19 mouse cellular contexts compared by ENCODE assay signal in genomic region chr17:25227991-25228390, GRCm38 (mm10). TPM values are rescaled to one million over a fixed set of nuclear protein-coding genes. Genes with fewer than 3 reads are reported as not detected.
DNase-seq lines count a peak whose midpoint lies in the region; ATAC-seq and TF ChIP-seq lines count a peak whose summit lies in the region.
"Had no signal": no experiment of that assay in that cellular context is flagged by ENCODE, and none has a peak within 500 bp of the region (broad histone marks: within the 10 kb centered on the region; RNA-seq: fewer than 3 reads in every experiment).

No protein-coding gene starts in this region.

- ATAC-seq in kidney, embryonic 16.5 days (ENCODE audit: low FRiP score, low TSS enrichment) = no peak
- ATAC-seq in liver, embryonic 13.5 days (ENCODE audit: low read depth) = no peak
- ATAC-seq in liver, embryonic 11.5 days (replicated peaks; ENCODE audit: low FRiP score) = no peak
- ATAC-seq in liver, embryonic 16.5 days (ENCODE audit: low read depth) = no peak
- ATAC-seq: activated CD4-positive, CD25-positive, alpha-beta regulatory T cell, adult 4 months; forebrain, embryonic 13.5 days; forebrain, postnatal 0 days; Patski had no signal

- H3K4me2 ChIP-seq in kidney, embryonic 16.5 days (replicated peaks; ENCODE audit: low read depth, low read length) = no peak overlapping the region
- peak overlapping the region; percentile 93 for H3K4me2 ChIP-seq in liver, embryonic 13.5 days
- H3K4me2 ChIP-seq in liver, embryonic 11.5 days = no peak overlapping the region
- no peak overlapping the region for H3K4me2 ChIP-seq in liver, embryonic 16.5 days (ENCODE audit: low read depth, low read length)
- H3K4me2 ChIP-seq: forebrain, embryonic 13.5 days; heart, embryonic 12.5 days had no signal

- 60% methylated on average over 5 of the region's 5 CpGs for WGBS in kidney, adult 2 months
- 88% methylated on average over 5 of the region's 5 CpGs for WGBS in kidney, embryonic 16.5 days
- WGBS in liver, embryonic 13.5 days (ENCODE audit: insufficient replicate concordance) = 85% methylated on average over 5 of the region's 5 CpGs
- 80% methylated on average over 5 of the region's 5 CpGs for WGBS in liver, embryonic 11.5 days
- 75% methylated on average over 5 of the region's 5 CpGs for WGBS in liver, embryonic 16.5 days (ENCODE audit: insufficient replicate concordance)

- H3K9me3 ChIP-seq in kidney, embryonic 16.5 days (ENCODE audit: low read length) = no peaks in the 10 kb centered on the region
- H3K9me3 ChIP-seq in liver, embryonic 13.5 days (replicated peaks) = no peaks in the 10 kb centered on the region
- no peaks in the 10 kb centered on the region for H3K9me3 ChIP-seq in liver, embryonic 11.5 days (ENCODE audit: control insufficient read depth, low read length)
- H3K9me3 ChIP-seq in liver, embryonic 16.5 days (replicated peaks; ENCODE audit: control insufficient read depth, low read length) = no peaks in the 10 kb centered on the region
- H3K9me3 ChIP-seq: embryonic facial prominence, embryonic 10.5 days; forebrain, embryonic 13.5 days; heart, embryonic 12.5 days; hindbrain, embryonic 10.5 days had no signal

- no peak for TF ChIP-seq CTCF in kidney, adult 2 months (conservative IDR thresholded peaks at IDR 0.05; ENCODE audit: insufficient read depth, insufficient read length, low read depth, low read length)

- H3K27ac ChIP-seq in kidney, adult 2 months (ENCODE audit: insufficient read depth, low read depth, low read length) = peak overlapping the region; percentile 49
- H3K27ac ChIP-seq in kidney, embryonic 16.5 days (ENCODE audit: low read length) = no peak overlapping the region
- 0 out of 2 replicates have a peak overlapping the region, but pooled peaks have one; percentile 27 for H3K27ac ChIP-seq in liver, embryonic 13.5 days
- H3K27ac ChIP-seq in liver, embryonic 11.5 days (ENCODE audit: low read depth, low read length) = no peak overlapping the region
- 0 out of 2 replicates have a peak overlapping the region, but pooled peaks have one; percentile 9 for H3K27ac ChIP-seq in liver, embryonic 16.5 days (ENCODE audit: low read length)
- H3K27ac ChIP-seq: embryonic facial prominence, embryonic 10.5 days; forebrain, embryonic 13.5 days; hindbrain, embryonic 10.5 days had no signal

- peak overlapping the region; percentile 56 for H3K4me3 ChIP-seq in kidney, adult 2 months (ENCODE audit: insufficient read depth, low read depth, low read length)
- no peak overlapping the region for H3K4me3 ChIP-seq in kidney, embryonic 16.5 days (ENCODE audit: low read length)
- H3K4me3 ChIP-seq in liver, embryonic 13.5 days (replicated peaks) = no peak overlapping the region
- no peak overlapping the region for H3K4me3 ChIP-seq in liver, embryonic 11.5 days (ENCODE audit: low read depth, low read length)
- no peak overlapping the region for H3K4me3 ChIP-seq in liver, embryonic 16.5 days (ENCODE audit: low read depth, low read length)
- H3K4me3 ChIP-seq: embryonic facial prominence, embryonic 10.5 days; forebrain, embryonic 13.5 days; heart, embryonic 12.5 days; hindbrain, embryonic 10.5 days had no signal

- no peaks in the 10 kb centered on the region for H3K36me3 ChIP-seq in kidney, adult 2 months (ENCODE audit: control insufficient read depth, insufficient read depth, low read length)
- peaks cover 26% of the 10 kb centered on the region for H3K36me3 ChIP-seq in kidney, embryonic 16.5 days (ENCODE audit: insufficient read depth, low read length)
- peaks cover 57% of the 10 kb centered on the region for H3K36me3 ChIP-seq in liver, embryonic 13.5 days
- peaks cover 22% of the 10 kb centered on the region; the same call in 1 of the 2 replicates for H3K36me3 ChIP-seq in liver, embryonic 11.5 days (ENCODE audit: control insufficient read depth, insufficient read depth, low read length)
- H3K36me3 ChIP-seq in liver, embryonic 16.5 days (ENCODE audit: control insufficient read depth, insufficient read depth) = peaks cover 21% of the 10 kb centered on the region

- peak; percentile 68 for TF ChIP-seq POLR2A in kidney, adult 2 months (IDR thresholded peaks at IDR 0.05; ENCODE audit: low read depth, low read length)

- H3K27me3 ChIP-seq in kidney, adult 2 months (replicated peaks; ENCODE audit: control insufficient read depth, insufficient read depth, low read length) = no peaks in the 10 kb centered on the region
- H3K27me3 ChIP-seq in kidney, embryonic 16.5 days (ENCODE audit: insufficient read depth, low read length) = no peaks in the 10 kb centered on the region
- no peaks in the 10 kb centered on the region for H3K27me3 ChIP-seq in liver, embryonic 13.5 days
- H3K27me3 ChIP-seq in liver, embryonic 11.5 days (replicated peaks; ENCODE audit: control insufficient read depth, insufficient read depth, low read length) = no peaks in the 10 kb centered on the region
- no peaks in the 10 kb centered on the region for H3K27me3 ChIP-seq in liver, embryonic 16.5 days (ENCODE audit: control insufficient read depth, insufficient read depth, low read depth, low read length)
- H3K27me3 ChIP-seq: CH12.LX; forebrain, embryonic 13.5 days; heart, embryonic 12.5 days; Patski had no signal

- H3K9ac ChIP-seq in kidney, embryonic 16.5 days (replicated peaks; ENCODE audit: low read length) = no peak overlapping the region
- H3K9ac ChIP-seq in liver, embryonic 13.5 days = peak overlapping the region; percentile 96; the same call in 1 of the 2 replicates
- H3K9ac ChIP-seq in liver, embryonic 11.5 days (ENCODE audit: low read depth, low read length) = no peak overlapping the region
- H3K9ac ChIP-seq in liver, embryonic 16.5 days (ENCODE audit: low read depth, low read length) = no peak overlapping the region
- H3K9ac ChIP-seq: forebrain, embryonic 13.5 days; forebrain, postnatal 0 days; heart, embryonic 12.5 days had no signal

- H3K4me1 ChIP-seq in kidney, adult 2 months (ENCODE audit: control insufficient read depth, insufficient read depth, low read length) = peaks cover 27% of the 10 kb centered on the region
- H3K4me1 ChIP-seq in kidney, embryonic 16.5 days (ENCODE audit: insufficient read depth, low read length) = no peaks in the 10 kb centered on the region
- peaks cover 62% of the 10 kb centered on the region for H3K4me1 ChIP-seq in liver, embryonic 13.5 days (replicated peaks)
- peaks cover 44% of the 10 kb centered on the region for H3K4me1 ChIP-seq in liver, embryonic 11.5 days (replicated peaks; ENCODE audit: control insufficient read depth, insufficient read depth, low read length)
- peaks cover 52% of the 10 kb centered on the region for H3K4me1 ChIP-seq in liver, embryonic 16.5 days (ENCODE audit: control insufficient read depth, low read depth, low read length)
- H3K4me1 ChIP-seq: embryonic facial prominence, embryonic 10.5 days; forebrain, embryonic 13.5 days; heart, embryonic 12.5 days; hindbrain, embryonic 10.5 days had no signal

- DNase-seq in kidney, adult 2 months = peak; percentile 78
- DNase-seq in liver, embryonic 13.5 days = no peak
- DNase-seq in liver, embryonic 11.5 days (ENCODE audit: low spot score) = no peak
- DNase-seq in kidney, postnatal 10 days = peak; percentile 34
- DNase-seq in adrenal gland, adult 8-10 months = no peak
- DNase-seq: adrenal gland, postnatal 25 days; cerebellum, adult 2 months; cerebellum, postnatal 10 days; forebrain, postnatal 0 days; gastrocnemius, postnatal 25 days had no signal

RNA-seq across cellular contexts. Expression of gene Gnptg, which starts 11.9 kb away (rescaled TPM):
- polyA plus RNA-seq in kidney, adult 2 months (2012; rRNA removed) = 121 and 123 TPM in 2 replicates
- polyA plus RNA-seq in kidney, embryonic 16.5 days (2015; fragmentation: Nextera tagmentation; extraction: Ambion mirVana) = 51.2 and 56.6 TPM in 2 replicates
- 21.4 and 21.5 TPM in 2 replicates for polyA plus RNA-seq in liver, embryonic 13.5 days (2015; fragmentation: Nextera tagmentation; extraction: Ambion mirVana)
- 29.0 and 30.8 TPM in 2 replicates for polyA plus RNA-seq in liver, embryonic 11.5 days (2014; fragmentation: Nextera tagmentation; extraction: Ambion mirVana)
- 17.8 and 19.9 TPM in 2 replicates for polyA plus RNA-seq in liver, embryonic 16.5 days (2015; fragmentation: Nextera tagmentation; extraction: Ambion mirVana)
- total RNA-seq in adrenal gland, adult 8-10 months (2022) = 10 to 100 TPM; 48.9 to 57.3 (median 52.2) TPM

RNA-seq across cellular contexts. Expression of gene Tsr3, which starts 12.0 kb away (rescaled TPM):
- 20.0 and 21.6 TPM in 2 replicates for polyA plus RNA-seq in kidney, adult 2 months (2012; rRNA removed)
- 49.7 and 51.6 TPM in 2 replicates for polyA plus RNA-seq in kidney, embryonic 16.5 days (2015; fragmentation: Nextera tagmentation; extraction: Ambion mirVana)
- polyA plus RNA-seq in liver, embryonic 13.5 days (2015; fragmentation: Nextera tagmentation; extraction: Ambion mirVana) = 24.2 and 27.6 TPM in 2 replicates
- 49.3 and 51.1 TPM in 2 replicates for polyA plus RNA-seq in liver, embryonic 11.5 days (2014; fragmentation: Nextera tagmentation; extraction: Ambion mirVana)
- polyA plus RNA-seq in liver, embryonic 16.5 days (2015; fragmentation: Nextera tagmentation; extraction: Ambion mirVana) = 14.7 and 15.0 TPM in 2 replicates
- total RNA-seq in adrenal gland, adult 8-10 months (2022) = 10 to 100 TPM; 23.4 to 35.5 (median 30.3) TPM

RNA-seq across cellular contexts. Expression of gene Baiap3, which starts 28.2 kb away (rescaled TPM):
- polyA plus RNA-seq in kidney, adult 2 months (2012; rRNA removed) = 5.6 and 6.9 TPM in 2 replicates
- 2.0 and 2.3 TPM in 2 replicates for polyA plus RNA-seq in kidney, embryonic 16.5 days (2015; fragmentation: Nextera tagmentation; extraction: Ambion mirVana)
- polyA plus RNA-seq in liver, embryonic 13.5 days (2015; fragmentation: Nextera tagmentation; extraction: Ambion mirVana) = 0.12 and 0.25 TPM in 2 replicates
- polyA plus RNA-seq in liver, embryonic 11.5 days (2014; fragmentation: Nextera tagmentation; extraction: Ambion mirVana) = 0.60 and 0.83 TPM in 2 replicates
- 0.46 and 0.57 TPM in 2 replicates for polyA plus RNA-seq in liver, embryonic 16.5 days (2015; fragmentation: Nextera tagmentation; extraction: Ambion mirVana)
- 10 to 100 TPM; 12.8 to 44.5 (median 22.1) TPM for total RNA-seq in adrenal gland, adult 8-10 months (2022)
- total RNA-seq: gastrocnemius, postnatal 25 days had no signal

RNA-seq across cellular contexts. Expression of gene Unkl, which starts 39.8 kb away (rescaled TPM):
- 38.3 and 44.1 TPM in 2 replicates for polyA plus RNA-seq in kidney, adult 2 months (2012; rRNA removed)
- polyA plus RNA-seq in kidney, embryonic 16.5 days (2015; fragmentation: Nextera tagmentation; extraction: Ambion mirVana) = 10.4 and 10.9 TPM in 2 replicates
- 14.4 and 18.0 TPM in 2 replicates for polyA plus RNA-seq in liver, embryonic 13.5 days (2015; fragmentation: Nextera tagmentation; extraction: Ambion mirVana)
- 11.5 and 11.7 TPM in 2 replicates for polyA plus RNA-seq in liver, embryonic 11.5 days (2014; fragmentation: Nextera tagmentation; extraction: Ambion mirVana)
- 6.8 and 7.9 TPM in 2 replicates for polyA plus RNA-seq in liver, embryonic 16.5 days (2015; fragmentation: Nextera tagmentation; extraction: Ambion mirVana)
- total RNA-seq in adrenal gland, adult 8-10 months (2022) = 10 to 100 TPM; 18.4 to 36.4 (median 26.2) TPM

RNA-seq across cellular contexts. Expression of gene BC003965, which starts 43.6 kb away (rescaled TPM):
- polyA plus RNA-seq in kidney, adult 2 months (2012; rRNA removed) = 10.8 and 12.2 TPM in 2 replicates
- 34.4 and 35.6 TPM in 2 replicates for polyA plus RNA-seq in kidney, embryonic 16.5 days (2015; fragmentation: Nextera tagmentation; extraction: Ambion mirVana)
- 23.8 and 27.3 TPM in 2 replicates for polyA plus RNA-seq in liver, embryonic 13.5 days (2015; fragmentation: Nextera tagmentation; extraction: Ambion mirVana)
- 42.5 and 47.8 TPM in 2 replicates for polyA plus RNA-seq in liver, embryonic 11.5 days (2014; fragmentation: Nextera tagmentation; extraction: Ambion mirVana)
- polyA plus RNA-seq in liver, embryonic 16.5 days (2015; fragmentation: Nextera tagmentation; extraction: Ambion mirVana) = 14.2 and 15.1 TPM in 2 replicates
- total RNA-seq in adrenal gland, adult 8-10 months (2022) = 10 to 100 TPM; 18.4 to 21.7 (median 20.9) TPM

Comparison
In these comparisons a context has a peak if more than half of its experiments do, and no peak if none do; other contexts are left out.
1. H3K27ac ChIP-seq: peak in kidney, adult 2 months (single experiment), liver, embryonic 13.5 days (single experiment) and liver, embryonic 16.5 days (single experiment); none in kidney, embryonic 16.5 days (single experiment) and liver, embryonic 11.5 days (single experiment).
2. DNase-seq: peak in kidney, adult 2 months (single experiment) and kidney, postnatal 10 days (single experiment); none in liver, embryonic 13.5 days (single experiment), liver, embryonic 11.5 days (single experiment) and adrenal gland, adult 8-10 months (single experiment).